Mouse (Mus musculus): ENCODE measurements around the gene Gas2l1. TPM values are rescaled to one million over a fixed set of nuclear protein-coding genes. Genes with fewer than 3 reads are reported as not detected.
A peak's percentile ranks its signal among the peaks of the same experiment; 100 is the strongest.

The Gas2l1 gene
- total RNA-seq, 1 experiment from 2014 or later, result 3.2 TPM

GRCm38 (mm10) chr11:5068126-5068971 is 3.2 kb upstream of the Gas2l1 start:
- no peak for ATAC-seq (replicated peaks; ENCODE audit: insufficient number of reproducible peaks, low FRiP score, low TSS enrichment, poor library complexity, severe bottlenecking)

GRCm38 (mm10) chr11:5067063-5067462 is 1.9 kb upstream of the Gas2l1 start:
- no peak for ATAC-seq (replicated peaks; ENCODE audit: insufficient number of reproducible peaks, low FRiP score, low TSS enrichment, poor library complexity, severe bottlenecking)

GRCm38 (mm10) chr11:5064282-5065055 is 658 bp downstream of the Gas2l1 start:
- no peak for ATAC-seq (replicated peaks; ENCODE audit: insufficient number of reproducible peaks, low FRiP score, low TSS enrichment, poor library complexity, severe bottlenecking)

- ATAC-seq (replicated peaks; ENCODE audit: insufficient number of reproducible peaks, low FRiP score, low TSS enrichment, poor library complexity, severe bottlenecking), result no peak
Observed at GRCm38 (mm10) chr11:5063561-5064281, 1.4 kb downstream of the Gas2l1 start.

- ATAC-seq (replicated peaks; ENCODE audit: insufficient number of reproducible peaks, low FRiP score, low TSS enrichment, poor library complexity, severe bottlenecking), result no peak
Observed at GRCm38 (mm10) chr11:5062860-5063505, 2.1 kb downstream of the Gas2l1 start.

- ATAC-seq (replicated peaks; ENCODE audit: insufficient number of reproducible peaks, low FRiP score, low TSS enrichment, poor library complexity, severe bottlenecking), result no peak
Observed at GRCm38 (mm10) chr11:5062326-5062725, 2.8 kb downstream of the Gas2l1 start.

- 0 out of 2 replicates have a peak, but pooled peaks have one; percentile 33 for ATAC-seq (replicated peaks; ENCODE audit: insufficient number of reproducible peaks, low FRiP score, low TSS enrichment, poor library complexity, severe bottlenecking)
Observed at GRCm38 (mm10) chr11:5061413-5062139, 3.6 kb downstream of the Gas2l1 start.

- ATAC-seq (replicated peaks; ENCODE audit: insufficient number of reproducible peaks, low FRiP score, low TSS enrichment, poor library complexity, severe bottlenecking), result no peak
Observed at GRCm38 (mm10) chr11:5060756-5061412, 4.2 kb downstream of the Gas2l1 start.

GRCm38 (mm10) chr11:5059704-5060156 is 5.4 kb downstream of the Gas2l1 start:
- no peak for ATAC-seq (replicated peaks; ENCODE audit: insufficient number of reproducible peaks, low FRiP score, low TSS enrichment, poor library complexity, severe bottlenecking)

- ATAC-seq (replicated peaks; ENCODE audit: insufficient number of reproducible peaks, low FRiP score, low TSS enrichment, poor library complexity, severe bottlenecking), result no peak
Observed at GRCm38 (mm10) chr11:5059230-5059629, 5.9 kb downstream of the Gas2l1 start.

- ATAC-seq (replicated peaks; ENCODE audit: insufficient number of reproducible peaks, low FRiP score, low TSS enrichment, poor library complexity, severe bottlenecking), result no peak
Observed at GRCm38 (mm10) chr11:5058783-5059182, 6.3 kb downstream of the Gas2l1 start.

- no peak for ATAC-seq (replicated peaks; ENCODE audit: insufficient number of reproducible peaks, low FRiP score, low TSS enrichment, poor library complexity, severe bottlenecking)
Observed at GRCm38 (mm10) chr11:5057856-5058641, 7.1 kb downstream of the Gas2l1 start, which contains the start of gene Rasl10a. Rasl10a (plus strand) TSS chr11:5058128.

- no peak for ATAC-seq (replicated peaks; ENCODE audit: insufficient number of reproducible peaks, low FRiP score, low TSS enrichment, poor library complexity, severe bottlenecking)
Observed at GRCm38 (mm10) chr11:5057541-5057855, 7.6 kb downstream of the Gas2l1 start.

GRCm38 (mm10) chr11:5057064-5057463 is 8.1 kb downstream of the Gas2l1 start:
- no peak for ATAC-seq (replicated peaks; ENCODE audit: insufficient number of reproducible peaks, low FRiP score, low TSS enrichment, poor library complexity, severe bottlenecking)

- ATAC-seq (replicated peaks; ENCODE audit: insufficient number of reproducible peaks, low FRiP score, low TSS enrichment, poor library complexity, severe bottlenecking), result no peak
Observed at GRCm38 (mm10) chr11:5055945-5056938, 8.9 kb downstream of the Gas2l1 start.

- ATAC-seq (replicated peaks; ENCODE audit: insufficient number of reproducible peaks, low FRiP score, low TSS enrichment, poor library complexity, severe bottlenecking), result no peak
Observed at GRCm38 (mm10) chr11:5054874-5055273, 10.3 kb downstream of the Gas2l1 start.

Measured in monocyte, adult 5-6 weeks (primary cell).